Mouse (Mus musculus): ENCODE data around the gene Pip5k1c.

- TF ChIP-seq CTCF (IDR thresholded peaks at IDR 0.05; ENCODE audit: low read depth): no peak
- no peak for TF ChIP-seq EP300 (IDR thresholded peaks at IDR 0.05; ENCODE audit: low read depth)
These were observed 41.6 kb downstream of the Pip5k1c start for GRCm38 (mm10) chr10:81334324-81334723.

All from heart, postnatal 0 days (tissue).